Mouse (Mus musculus) E14TG2a.4 (cell line): ENCODE measurements around the gene Man2b1.

Experiments
- H3K27me3 ChIP-seq: 2 replicates; pipeline ENCODE4 v1.6.1; 2014; ENCODE audit warnings: low read length, control low read depth; ENCODE audit not compliant: insufficient read depth
- H3K36me3 ChIP-seq: 2 replicates; pipeline ENCODE4 v1.6.1; 2014; ENCODE audit warnings: low read length, control low read depth; ENCODE audit not compliant: insufficient read depth
- H3K4me1 ChIP-seq: replicated peaks from 2 replicates; pipeline ENCODE4 v1.6.1; 2014; ENCODE audit warnings: low read depth, low read length, control low read depth
- H3K4me3 ChIP-seq: replicated peaks from 2 replicates; pipeline ENCODE4 v1.5.1; 2014; ENCODE audit warnings: mild to moderate bottlenecking, low read length
- H3K9me3 ChIP-seq: 2 replicates; pipeline ENCODE4 v1.6.1; 2014; ENCODE audit warnings: low read length, control low read depth
- CTCF ChIP-seq: conservative IDR thresholded peaks from 2 replicates; pipeline ENCODE4 v1.5.1; 2014; ENCODE audit warnings: low read length
- NANOG ChIP-seq: IDR thresholded peaks from 2 replicates; pipeline ENCODE4 v1.6.1; 2014; ENCODE audit warnings: borderline replicate concordance, low read length, mixed read lengths
- POU5F1 ChIP-seq: IDR thresholded peaks from 2 replicates; pipeline ENCODE4 v1.6.1; 2014; ENCODE audit warnings: low read length, borderline replicate concordance

Gene Man2b1

DNA sequence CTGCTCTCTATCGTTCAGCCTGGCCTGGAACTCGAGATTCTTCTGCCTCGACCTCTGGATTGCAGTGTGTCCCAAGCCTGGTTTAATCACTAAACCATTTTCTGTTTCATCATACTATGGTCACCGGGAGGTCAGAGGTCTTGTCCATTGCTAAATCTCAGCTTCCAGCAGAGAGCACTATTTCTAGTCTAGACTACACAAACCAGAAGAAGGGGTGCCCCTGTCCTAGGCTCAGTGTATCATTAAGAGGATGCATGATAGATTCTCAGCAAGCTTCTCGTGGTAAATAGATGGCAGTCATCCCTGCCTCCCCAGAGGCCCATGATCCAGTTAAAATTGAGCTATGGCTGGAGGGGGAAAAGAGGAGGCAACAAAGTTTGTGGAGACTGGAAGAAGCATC, 12.0 kb upstream of the Man2b1 start:
- H3K9me3 ChIP-seq = no peaks in the 10 kb centered on the region
- peak overlapping the region; percentile 94 for H3K4me3 ChIP-seq
- no peaks in the 10 kb centered on the region for H3K27me3 ChIP-seq
- peaks cover 43% of the 10 kb centered on the region for H3K4me1 ChIP-seq
- TF ChIP-seq NANOG = no peak
- TF ChIP-seq CTCF = no peak
- TF ChIP-seq POU5F1 = no peak
- peaks cover 67% of the 10 kb centered on the region for H3K36me3 ChIP-seq

GRCm38 (mm10) chr8:85071514-85072281, 11.4 kb upstream of the Man2b1 start, which contains the start of gene Dhps:
Gene Dhps (plus strand): TSS chr8:85071757.
- H3K4me3 ChIP-seq = peak within 1 kb of the TSS; percentile 94
- peaks cover 67% of the 10 kb centered on the region for H3K36me3 ChIP-seq
- peaks cover 48% of the 10 kb centered on the region for H3K4me1 ChIP-seq
- no peaks in the 10 kb centered on the region for H3K27me3 ChIP-seq
- H3K9me3 ChIP-seq = no peaks in the 10 kb centered on the region
- TF ChIP-seq CTCF = no peak

DNA sequence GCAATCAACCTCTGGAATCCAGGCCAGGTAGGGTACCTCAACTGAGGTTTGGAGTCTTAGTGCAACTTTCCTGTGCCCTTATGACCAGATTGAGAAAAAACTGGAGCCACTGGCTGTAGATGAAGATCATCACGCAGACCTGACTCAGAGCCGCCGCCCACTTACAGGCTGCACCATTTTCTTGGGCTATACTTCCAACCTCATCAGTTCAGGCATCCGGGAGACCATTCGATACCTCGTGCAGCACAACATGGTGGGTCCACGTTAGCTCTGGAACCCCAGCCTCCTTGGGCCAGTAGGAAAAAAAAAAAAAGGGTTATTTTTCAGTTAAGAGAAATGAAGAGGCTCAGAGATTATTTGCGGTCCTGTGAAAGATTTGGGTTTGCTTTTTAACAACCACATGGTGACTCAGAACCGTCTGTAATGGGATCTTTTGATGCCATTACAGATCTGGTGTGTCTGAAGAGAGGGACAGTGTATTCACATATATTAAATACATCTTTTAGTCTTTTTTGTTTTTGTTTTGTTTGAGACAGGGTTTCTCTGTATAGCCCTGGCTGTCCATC, 10.6 kb upstream of the Man2b1 start:
- Histone ChIP-seq H3K27me3 (no peaks in the 10 kb centered on the region), H3K36me3 (peaks cover 65% of the 10 kb centered on the region), H3K4me1 (peaks cover 50% of the 10 kb centered on the region), H3K4me3 (peak overlapping the region; percentile 94), H3K9me3 (no peaks in the 10 kb centered on the region)
- TF ChIP-seq CTCF (no peak), POU5F1 (no peak), NANOG (no peak)

- Histone ChIP-seq H3K4me1 (peaks cover 45% of the 10 kb centered on the region), H3K36me3 (peaks cover 65% of the 10 kb centered on the region), H3K4me3 (peak overlapping the region; percentile 94), H3K9me3 (no peaks in the 10 kb centered on the region), H3K27me3 (no peaks in the 10 kb centered on the region)
- no peak for TF ChIP-seq CTCF
- no peak for TF ChIP-seq POU5F1
- TF ChIP-seq NANOG = no peak
These were observed 9.9 kb upstream of the Man2b1 start for GRCm38 (mm10) chr8:85073041-85073612.

GRCm38 (mm10) chr8:85074167-85074566, 8.9 kb upstream of the Man2b1 start:
- Histone ChIP-seq H3K4me3 (peak overlapping the region; percentile 94; the same call in 1 of the 2 replicates), H3K27me3 (no peaks in the 10 kb centered on the region), H3K36me3 (peaks cover 65% of the 10 kb centered on the region), H3K9me3 (no peaks in the 10 kb centered on the region), H3K4me1 (peaks cover 49% of the 10 kb centered on the region)
- TF ChIP-seq POU5F1 (no peak), CTCF (no peak)

GRCm38 (mm10) chr8:85074617-85075016, 8.5 kb upstream of the Man2b1 start:
- Histone ChIP-seq H3K27me3 (no peaks in the 10 kb centered on the region), H3K4me3 (no peak overlapping the region), H3K36me3 (peaks cover 67% of the 10 kb centered on the region), H3K9me3 (no peaks in the 10 kb centered on the region), H3K4me1 (peaks cover 52% of the 10 kb centered on the region)
- TF ChIP-seq CTCF (no peak), NANOG (no peak), POU5F1 (no peak)

DNA sequence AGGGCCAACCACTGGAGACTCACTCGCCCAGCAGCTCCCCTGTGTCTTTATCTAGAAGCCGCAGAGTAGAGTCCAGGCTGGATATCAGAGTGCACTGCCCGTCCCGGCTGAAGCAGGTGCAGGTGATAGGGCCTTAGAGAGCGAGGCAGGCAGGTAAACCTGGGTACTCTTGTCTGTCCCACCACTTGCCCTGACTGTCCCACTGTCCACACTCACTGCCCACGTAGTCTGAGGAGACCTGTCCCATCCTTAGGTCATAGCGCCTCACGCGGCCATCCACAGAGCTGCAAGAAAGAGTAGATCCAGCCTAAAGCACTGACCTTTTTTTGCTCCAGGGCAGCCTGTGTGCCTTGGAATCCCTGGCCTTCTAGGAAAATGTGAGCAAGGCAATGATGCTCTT, 7.1 kb upstream of the Man2b1 start:
- H3K27me3 ChIP-seq = no peaks in the 10 kb centered on the region
- peaks cover 66% of the 10 kb centered on the region for H3K36me3 ChIP-seq
- H3K9me3 ChIP-seq = no peaks in the 10 kb centered on the region
- H3K4me1 ChIP-seq = peaks cover 52% of the 10 kb centered on the region
- TF ChIP-seq CTCF = peak; percentile 45
- no peak for TF ChIP-seq POU5F1
- no peak for TF ChIP-seq NANOG
- H3K4me3 ChIP-seq = no peak overlapping the region

DNA sequence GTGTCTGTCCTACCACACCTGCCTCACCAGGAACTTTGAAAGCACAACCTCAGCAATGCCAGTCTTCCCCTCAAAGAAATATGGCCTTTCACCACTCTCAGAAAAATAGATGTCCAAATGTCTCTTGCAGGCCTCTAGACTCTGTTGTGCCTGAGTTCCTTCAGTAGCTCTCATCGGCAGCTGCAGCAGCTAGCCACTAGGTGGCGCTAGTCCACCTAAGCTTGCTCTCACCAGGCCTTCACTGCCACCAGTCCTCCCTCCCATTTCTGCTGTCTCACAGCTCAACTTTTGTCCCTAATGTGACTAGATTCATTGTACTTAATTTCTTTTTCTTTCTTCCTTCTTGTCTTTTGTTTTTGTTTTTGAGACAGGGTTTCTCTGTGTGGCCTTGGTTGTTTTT, 6.1 kb upstream of the Man2b1 start:
- no peak overlapping the region for H3K4me3 ChIP-seq
- H3K4me1 ChIP-seq = peaks cover 61% of the 10 kb centered on the region
- H3K27me3 ChIP-seq = no peaks in the 10 kb centered on the region
- H3K9me3 ChIP-seq = no peaks in the 10 kb centered on the region
- TF ChIP-seq CTCF = peak; percentile 86
- no peak for TF ChIP-seq POU5F1
- peaks cover 66% of the 10 kb centered on the region for H3K36me3 ChIP-seq
